Mouse (Mus musculus) adrenal gland, postnatal 25 days (tissue): ENCODE results near the gene Ppp1ca. TPM values are rescaled to one million over a fixed set of nuclear protein-coding genes. Genes with fewer than 3 reads are reported as not detected.

Experiments
- DNase-seq: peaks from one replicate; pipeline ENCODE4 v3.0.0; 2021; ENCODE audit warnings: mixed read lengths
- total RNA-seq: library from RNA; stranded (reverse); gene quantifications from 2 replicates; pipeline ENCODE4 v1.2.3, GENCODE M21; 2021

Gene Ppp1ca
- total RNA-seq, 1 experiment from 2014 or later, result 392 TPM

GRCm38 (mm10) chr19:4184976-4185975, 6.6 kb upstream of the Ppp1ca start:
- no peak for DNase-seq

DNA sequence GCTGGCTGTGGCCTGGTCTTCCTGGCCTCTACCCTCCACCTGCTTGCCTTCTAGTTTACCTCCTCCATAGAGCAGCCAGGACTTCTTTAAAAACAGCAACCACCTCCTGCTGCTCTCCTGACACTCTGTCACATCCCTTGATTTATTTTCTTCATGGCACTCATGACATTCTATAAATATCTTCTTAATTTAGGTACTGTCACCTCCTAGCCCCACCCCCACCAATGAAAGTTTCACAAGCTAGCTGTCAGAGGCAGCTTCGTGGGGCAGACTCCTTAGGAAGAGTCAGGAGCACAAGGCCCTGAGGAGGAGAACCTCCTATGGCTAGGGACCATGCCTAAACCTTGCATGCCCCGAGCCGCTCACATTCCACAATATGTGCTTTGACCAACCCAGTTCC, 4.6 kb upstream of the Ppp1ca start:
- DNase-seq, result no peak

- DNase-seq, result no peak
These were observed 2.7 kb upstream of the Ppp1ca start for GRCm38 (mm10) chr19:4189051-4189620.

DNA sequence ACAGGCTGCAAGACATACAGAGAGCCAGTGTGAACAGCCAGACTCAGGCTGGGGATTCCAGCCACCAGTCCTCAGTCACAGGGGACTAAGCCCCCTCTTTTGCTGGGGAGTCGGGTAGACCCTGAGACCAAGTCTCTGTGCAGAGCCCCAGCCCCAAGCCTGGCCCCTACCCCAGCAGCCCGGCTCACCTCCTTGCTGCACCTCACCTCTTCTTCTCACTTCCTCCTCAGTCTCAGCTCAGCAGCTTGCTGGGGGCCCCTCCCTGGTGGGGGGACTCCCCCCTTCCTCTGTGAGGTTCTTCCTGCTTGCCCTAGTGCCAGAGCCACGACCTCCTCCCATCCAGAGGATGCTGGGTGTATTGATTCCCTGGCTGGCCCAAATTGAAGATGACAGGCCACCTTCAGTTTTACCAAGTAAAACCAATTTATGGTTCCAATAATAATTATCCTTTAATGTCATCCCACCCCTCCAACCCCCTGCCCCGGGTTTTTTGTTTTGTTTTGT, 982 bp upstream of the Ppp1ca start, which contains the start of gene Tbc1d10c:
Gene Tbc1d10c, minus strand, starts transcription at position 454 of the 504 bp plus-strand sequence.
- no peak for DNase-seq

- no peak for DNase-seq
These were observed 553 bp downstream of the Ppp1ca start for GRCm38 (mm10) chr19:4192251-4192985.

- no peak for DNase-seq
These were observed 1.3 kb downstream of the Ppp1ca start for GRCm38 (mm10) chr19:4193129-4193528.

GRCm38 (mm10) chr19:4194021-4194724, 2.3 kb downstream of the Ppp1ca start:
- no peak for DNase-seq

DNA sequence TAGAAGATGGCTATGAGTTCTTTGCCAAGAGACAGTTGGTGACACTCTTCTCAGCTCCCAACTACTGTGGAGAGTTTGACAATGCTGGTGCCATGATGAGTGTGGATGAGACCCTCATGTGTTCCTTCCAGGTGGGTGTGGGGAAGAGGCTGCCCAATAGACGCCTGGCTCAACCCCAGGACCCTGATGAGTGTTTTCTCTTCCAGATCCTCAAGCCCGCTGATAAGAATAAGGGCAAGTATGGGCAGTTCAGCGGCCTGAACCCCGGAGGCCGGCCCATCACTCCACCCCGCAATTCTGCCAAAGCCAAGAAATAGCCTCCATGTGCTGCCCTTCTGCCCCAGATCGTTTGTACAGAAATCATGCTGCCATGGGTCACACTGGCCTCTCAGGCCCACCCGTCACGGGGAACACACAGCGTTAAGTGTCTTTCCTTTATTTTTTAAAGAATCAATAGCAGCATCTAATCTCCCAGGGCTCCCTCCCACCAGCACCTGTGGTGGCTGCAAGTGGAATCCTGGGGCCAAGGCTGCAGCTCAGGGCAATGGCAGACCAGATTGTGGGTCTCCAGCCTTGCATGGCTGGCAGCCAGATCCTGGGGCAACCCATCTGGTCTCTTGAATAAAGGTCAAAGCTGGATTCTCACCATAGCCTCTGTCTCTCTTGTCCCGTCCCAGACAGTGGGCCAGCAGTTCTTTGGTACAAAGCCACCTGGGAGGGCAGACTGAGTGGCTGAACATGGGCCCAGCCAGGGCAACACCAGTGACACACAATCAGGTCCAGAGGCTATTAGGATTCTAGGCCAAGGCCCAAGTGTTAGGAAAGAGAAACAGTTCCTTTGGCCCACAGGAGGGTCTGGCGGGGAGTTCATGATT, 3.1 kb downstream of the Ppp1ca start:
- DNase-seq, result peak; percentile 56

GRCm38 (mm10) chr19:4196048-4196447, 4.2 kb downstream of the Ppp1ca start:
- no peak for DNase-seq

DNA sequence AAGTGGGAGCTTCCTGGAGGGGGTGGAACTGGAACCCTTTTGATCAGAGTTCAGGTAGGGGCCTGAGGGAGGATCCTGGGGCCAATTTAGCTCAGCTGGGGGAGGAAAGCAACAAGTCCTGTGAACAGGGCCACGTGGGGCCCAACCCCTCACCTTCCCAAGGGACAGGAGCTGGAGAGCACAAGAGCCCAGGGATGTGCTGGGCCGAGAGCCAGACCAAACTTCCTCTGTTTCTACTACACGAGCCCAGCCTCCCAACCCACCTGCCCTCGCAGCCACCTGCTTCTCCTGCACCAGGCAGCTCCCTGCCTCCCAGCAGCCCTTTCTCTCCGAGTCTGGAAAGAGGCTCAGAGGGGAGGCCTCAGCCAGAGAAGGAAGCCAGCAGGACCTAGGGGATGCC, 4.7 kb downstream of the Ppp1ca start:
- peak; percentile 47 for DNase-seq

DNA sequence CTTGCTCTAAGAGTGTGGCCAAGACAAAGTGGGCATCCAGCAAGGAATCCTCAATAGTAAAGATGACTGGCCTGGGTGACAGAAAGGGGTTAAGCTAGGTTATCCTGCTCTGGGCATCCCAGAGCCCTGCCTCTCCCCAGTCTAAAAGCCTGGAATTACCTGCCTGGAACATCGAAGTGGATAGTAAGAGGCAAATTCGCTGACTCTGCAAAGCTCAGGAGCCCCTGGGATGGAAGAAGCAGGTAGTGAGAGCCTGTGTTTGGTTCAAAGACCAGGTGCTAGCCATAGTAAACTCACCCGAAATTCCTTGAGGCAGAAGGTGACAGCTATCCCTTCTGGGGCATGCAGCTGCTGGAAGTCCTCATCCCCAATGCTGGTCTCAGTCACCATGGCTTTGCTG, 5.3 kb downstream of the Ppp1ca start:
- no peak for DNase-seq

GRCm38 (mm10) chr19:4201291-4201909, 9.5 kb downstream of the Ppp1ca start, which contains the start of gene Rad9a:
TSS of gene Rad9a (minus strand) at chr19:4201662.
- peak; percentile 93 for DNase-seq

- DNase-seq, result no peak
These were observed 10.3 kb downstream of the Ppp1ca start for GRCm38 (mm10) chr19:4202149-4202548.

- no peak for DNase-seq
These were observed 11.3 kb downstream of the Ppp1ca start for GRCm38 (mm10) chr19:4203148-4203547.

DNA sequence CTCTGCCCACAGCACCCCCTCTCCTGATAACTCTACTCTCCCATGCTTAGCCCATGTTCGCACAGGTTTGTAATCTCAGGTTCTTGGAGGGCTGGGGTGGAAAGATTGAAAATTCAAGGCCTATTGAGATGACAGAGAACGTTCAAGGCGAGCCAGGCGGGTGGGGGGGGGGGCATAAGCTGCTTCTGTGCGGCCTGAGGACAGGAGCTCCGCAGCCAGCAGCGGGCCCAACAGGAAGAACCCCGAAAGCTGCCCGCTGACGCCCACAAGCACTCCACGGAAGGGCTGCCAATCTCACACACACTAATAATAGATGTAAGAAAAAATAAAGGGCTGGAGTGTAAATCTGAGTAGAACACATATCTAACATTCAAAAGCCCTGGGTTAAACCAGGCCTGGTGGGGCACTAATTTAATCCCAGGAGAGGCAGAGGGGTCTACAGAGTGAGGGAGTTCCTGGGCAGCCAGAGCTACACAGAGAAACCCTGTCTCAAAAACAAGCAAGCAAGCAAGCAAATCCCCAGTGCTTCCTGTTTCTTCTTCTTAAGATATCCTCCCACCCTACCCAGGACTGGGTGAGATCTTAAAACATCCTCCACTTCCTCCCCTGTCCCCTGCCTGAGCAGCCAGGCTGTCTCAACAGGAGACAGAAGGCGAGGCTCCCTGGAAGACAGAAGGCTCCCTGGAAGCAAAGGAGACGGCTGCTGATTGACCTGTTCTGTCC, 11.9 kb downstream of the Ppp1ca start:
- DNase-seq, result no peak

GRCm38 (mm10) chr19:4204889-4205288, 13.0 kb downstream of the Ppp1ca start:
- no peak for DNase-seq

DNA sequence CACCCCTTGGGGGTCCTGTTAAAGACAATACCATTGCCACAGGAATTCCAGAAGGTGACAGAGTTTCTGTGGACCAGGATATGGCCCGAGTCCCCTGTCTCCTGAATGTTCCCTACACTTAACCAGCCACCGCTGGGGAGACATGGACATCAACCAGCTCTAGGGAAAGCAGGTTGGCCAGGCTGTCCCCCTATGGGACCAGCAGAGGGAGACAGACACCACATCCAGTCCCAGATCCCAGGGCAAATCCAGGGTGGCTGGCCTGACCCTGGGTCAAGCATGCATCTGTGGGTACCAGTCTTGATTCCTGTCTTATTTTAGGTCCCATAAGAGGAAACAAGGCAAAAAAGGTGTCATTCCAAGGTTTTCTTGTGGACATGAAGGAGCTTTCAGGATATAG, 15.1 kb downstream of the Ppp1ca start:
- peak; percentile 71 for DNase-seq

GRCm38 (mm10) chr19:4208563-4208962, 16.7 kb downstream of the Ppp1ca start:
- DNase-seq, result no peak

DNA sequence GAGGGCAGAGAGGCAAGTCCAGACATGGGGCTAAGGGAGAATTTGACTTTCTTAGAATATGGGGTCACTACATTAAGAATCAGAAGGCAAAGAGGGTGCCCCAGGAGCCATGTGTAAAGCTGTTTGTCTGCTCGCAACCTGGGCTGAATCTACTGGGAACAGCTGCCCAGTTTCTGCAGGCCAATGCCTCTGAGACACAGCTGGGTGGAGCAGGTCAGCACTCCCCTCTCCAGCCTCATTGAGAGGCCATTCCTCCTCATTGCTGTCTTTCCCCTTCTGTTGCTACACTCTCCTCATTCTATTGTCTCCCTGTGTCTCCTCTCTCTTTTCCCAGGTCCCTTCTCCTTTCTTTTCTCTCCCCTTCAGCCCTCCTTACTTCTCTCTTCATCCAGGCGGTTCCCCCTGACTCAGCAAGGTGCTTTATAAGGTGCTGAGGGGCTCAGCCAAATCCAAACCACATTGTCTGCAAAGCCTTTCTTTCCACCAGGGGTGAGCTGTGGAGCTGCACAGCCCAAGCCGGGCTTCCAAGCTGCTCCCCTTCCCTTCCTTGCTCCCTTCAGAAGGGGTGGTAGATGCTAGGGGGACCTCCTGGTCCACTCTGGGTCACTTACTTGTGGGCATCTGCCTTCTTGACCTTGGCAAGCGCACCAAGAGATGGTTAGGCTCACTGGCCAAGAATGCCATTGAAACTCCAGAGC, 20.2 kb downstream of the Ppp1ca start:
- DNase-seq, result no peak
